Mouse (Mus musculus) erythroblast, embryonic 14.5 days (primary cell): ENCODE results near the gene Snai1. TPM values are rescaled to one million over a fixed set of nuclear protein-coding genes. Genes with fewer than 3 reads are reported as not detected.

Source experiments
- H3K27me3 ChIP-seq: 2 replicates; pipeline ENCODE4 v1.6.1; 2012; ENCODE audit warnings: inconsistent platforms; ENCODE audit not compliant: control insufficient read depth
- H3K36me3 ChIP-seq: 2 replicates; pipeline ENCODE4 v1.6.1; 2012; ENCODE audit warnings: mild to moderate bottlenecking, inconsistent platforms; ENCODE audit not compliant: control insufficient read depth
- H3K4me1 ChIP-seq: 2 replicates; pipeline ENCODE4 v1.6.1; 2012; ENCODE audit warnings: inconsistent platforms; ENCODE audit not compliant: control insufficient read depth
- H3K4me3 ChIP-seq: replicated peaks from 2 replicates; pipeline ENCODE3; 2012; ENCODE audit warnings: moderate library complexity, mild to moderate bottlenecking, inconsistent platforms
- H3K9me3 ChIP-seq: 2 replicates; pipeline ENCODE4 v1.6.1; 2012; ENCODE audit warnings: low read length, inconsistent platforms, mixed read lengths; ENCODE audit not compliant: control insufficient read depth
- GATA1 ChIP-seq: IDR thresholded peaks from 2 replicates; pipeline ENCODE4 v1.6.1; 2012; ENCODE audit warnings: low read length, inconsistent platforms, mixed read lengths
- TAL1 ChIP-seq: IDR thresholded peaks from 3 replicates; pipeline ENCODE4 v1.6.1; 2012; ENCODE audit warnings: low read length, inconsistent platforms, mixed read lengths
- polyA plus RNA-seq: library from polyadenylated mRNA; stranded (reverse); fragments of >175 nt; gene quantifications from 2 replicates; pipeline ENCODE4 v1.2.3, GENCODE M21; 2012

The Snai1 gene
- polyA plus RNA-seq, 1 experiment, result not detected

- Histone ChIP-seq H3K27me3 (no peaks in the 10 kb centered on the region), H3K9me3 (no peaks in the 10 kb centered on the region), H3K4me1 (peaks cover 50% of the 10 kb centered on the region), H3K36me3 (peaks cover 27% of the 10 kb centered on the region), H3K4me3 (peak overlapping the region; percentile 70)
- TF ChIP-seq TAL1 (no peak), GATA1 (no peak)
Observed at GRCm38 (mm10) chr2:167503253-167503895, 34.6 kb upstream of the Snai1 start.

- Histone ChIP-seq H3K4me1 (peaks cover 50% of the 10 kb centered on the region), H3K4me3 (peak overlapping the region; percentile 70), H3K36me3 (peaks cover 32% of the 10 kb centered on the region), H3K9me3 (no peaks in the 10 kb centered on the region), H3K27me3 (no peaks in the 10 kb centered on the region)
- TF ChIP-seq TAL1, result no peak
- no peak for TF ChIP-seq GATA1
Observed at GRCm38 (mm10) chr2:167503896-167504349, 34.1 kb upstream of the Snai1 start.

GRCm38 (mm10) chr2:167505127-167505526, 32.9 kb upstream of the Snai1 start:
- no peaks in the 10 kb centered on the region for H3K27me3 ChIP-seq
- no peak for TF ChIP-seq GATA1
- no peak for TF ChIP-seq TAL1
- peak overlapping the region; percentile 0 for H3K4me3 ChIP-seq
- H3K4me1 ChIP-seq, result peaks cover 53% of the 10 kb centered on the region
- H3K36me3 ChIP-seq, result peaks cover 43% of the 10 kb centered on the region
- H3K9me3 ChIP-seq, result no peaks in the 10 kb centered on the region

DNA sequence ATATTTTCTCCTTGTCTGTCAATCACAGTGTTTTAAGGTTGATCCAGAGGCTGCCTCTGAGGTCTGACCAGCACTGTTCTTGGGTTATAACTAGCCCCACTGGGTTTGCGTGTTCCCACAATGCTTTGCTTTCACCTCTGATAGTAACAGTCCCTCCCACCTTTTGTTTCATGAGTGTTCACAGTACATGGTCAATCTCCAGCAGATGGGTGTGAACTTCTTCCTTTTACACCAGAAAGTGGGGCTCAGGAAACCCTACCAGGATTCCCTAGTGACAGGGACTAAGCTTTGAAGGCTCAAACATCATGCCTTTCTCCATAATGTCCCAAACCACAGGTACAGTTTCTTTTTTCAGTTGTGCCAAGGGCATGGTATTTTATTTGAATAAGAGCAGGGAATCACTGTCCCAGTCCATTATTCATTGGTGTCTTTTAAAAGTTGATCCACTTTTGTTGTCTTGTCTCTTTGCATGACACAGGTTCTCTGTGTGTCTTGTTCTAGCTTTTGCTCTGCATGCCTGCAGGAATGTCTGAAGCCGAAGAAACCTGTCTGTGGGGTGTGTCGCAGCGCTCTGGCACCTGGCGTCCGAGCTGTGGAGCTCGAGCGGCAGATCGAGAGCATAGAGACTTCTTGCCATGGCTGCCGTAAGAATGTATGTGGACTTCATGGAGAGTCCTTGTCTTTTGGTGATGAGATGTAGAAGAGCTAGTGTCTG, 31.3 kb upstream of the Snai1 start:
- Histone ChIP-seq H3K4me3 (no peak overlapping the region), H3K9me3 (no peaks in the 10 kb centered on the region), H3K4me1 (peaks cover 58% of the 10 kb centered on the region), H3K27me3 (no peaks in the 10 kb centered on the region), H3K36me3 (peaks cover 59% of the 10 kb centered on the region)
- TF ChIP-seq GATA1, result no peak
- no peak for TF ChIP-seq TAL1

DNA sequence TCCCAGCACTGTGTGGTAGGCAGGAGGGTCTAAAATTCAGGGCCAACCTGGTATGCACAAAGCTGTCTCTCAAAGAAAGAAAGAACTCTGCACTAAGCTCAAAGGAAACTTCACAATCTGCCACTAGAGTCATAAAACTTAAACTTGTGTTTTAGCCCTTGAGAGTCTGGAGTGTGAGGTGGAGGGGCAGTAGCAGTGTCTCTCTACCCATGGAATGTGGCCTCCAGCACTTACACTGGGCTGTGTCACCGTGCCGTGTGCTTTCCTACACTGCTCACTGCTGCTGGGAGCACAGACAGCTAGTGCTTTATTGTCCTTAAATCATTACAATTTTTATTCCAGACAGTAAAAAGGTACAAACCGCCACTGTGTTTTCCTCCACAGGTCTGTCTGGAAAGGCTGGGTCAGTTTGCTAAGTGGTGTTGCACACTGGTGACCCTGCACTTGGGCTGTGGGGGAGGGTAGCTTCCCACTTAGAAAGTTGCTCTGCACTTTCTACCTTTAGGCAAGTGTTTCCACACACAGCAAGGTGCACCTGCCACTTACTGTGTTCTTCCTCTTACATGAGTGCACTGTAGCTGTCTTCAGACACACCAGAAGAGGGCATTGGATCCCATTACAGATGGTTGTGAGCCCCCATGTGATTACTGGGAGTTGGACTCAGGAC, 30.1 kb upstream of the Snai1 start:
- Histone ChIP-seq H3K9me3 (no peaks in the 10 kb centered on the region), H3K4me1 (peaks cover 51% of the 10 kb centered on the region), H3K36me3 (peaks cover 70% of the 10 kb centered on the region), H3K27me3 (no peaks in the 10 kb centered on the region), H3K4me3 (no peak overlapping the region)
- TF ChIP-seq GATA1, result no peak
- no peak for TF ChIP-seq TAL1

GRCm38 (mm10) chr2:167508569-167508968, 29.4 kb upstream of the Snai1 start:
- Histone ChIP-seq H3K27me3 (no peaks in the 10 kb centered on the region), H3K4me1 (peaks cover 48% of the 10 kb centered on the region), H3K9me3 (no peaks in the 10 kb centered on the region), H3K36me3 (peaks cover 77% of the 10 kb centered on the region), H3K4me3 (no peak overlapping the region)
- no peak for TF ChIP-seq TAL1
- no peak for TF ChIP-seq GATA1

- Histone ChIP-seq H3K36me3 (peaks cover 92% of the 10 kb centered on the region), H3K9me3 (no peaks in the 10 kb centered on the region), H3K4me1 (peaks cover 29% of the 10 kb centered on the region), H3K27me3 (no peaks in the 10 kb centered on the region), H3K4me3 (no peak overlapping the region)
- TF ChIP-seq TAL1, result no peak
- TF ChIP-seq GATA1, result no peak
Observed at GRCm38 (mm10) chr2:167510485-167510884, 27.5 kb upstream of the Snai1 start.

DNA sequence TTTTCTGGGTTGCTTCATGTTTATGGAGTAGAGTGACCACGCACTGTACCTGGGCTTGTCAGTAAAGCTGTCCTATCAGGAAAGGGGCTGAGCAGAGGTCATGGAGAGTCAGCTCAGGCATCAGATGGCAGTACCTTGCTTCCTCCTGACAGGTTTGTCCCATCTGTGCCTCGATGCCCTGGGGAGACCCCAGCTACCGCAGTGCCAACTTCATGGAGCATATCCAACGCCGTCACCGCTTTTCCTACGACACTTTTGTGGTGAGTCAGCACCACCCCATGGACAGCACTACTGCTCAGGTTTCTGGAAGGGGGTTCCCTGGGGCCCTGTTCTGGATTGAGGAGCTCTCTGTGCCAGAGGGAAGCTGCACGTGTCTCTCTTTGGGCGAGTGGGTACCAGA, 25.6 kb upstream of the Snai1 start:
- Histone ChIP-seq H3K36me3 (peaks cover 96% of the 10 kb centered on the region), H3K27me3 (no peaks in the 10 kb centered on the region), H3K4me3 (no peak overlapping the region), H3K9me3 (no peaks in the 10 kb centered on the region), H3K4me1 (peaks cover 16% of the 10 kb centered on the region)
- TF ChIP-seq GATA1 (no peak), TAL1 (no peak)

- TF ChIP-seq TAL1, result no peak
- TF ChIP-seq GATA1, result no peak
- Histone ChIP-seq H3K9me3 (no peaks in the 10 kb centered on the region), H3K4me1 (peaks cover 15% of the 10 kb centered on the region), H3K4me3 (no peak overlapping the region), H3K27me3 (no peaks in the 10 kb centered on the region), H3K36me3 (peaks cover 95% of the 10 kb centered on the region)
Observed at GRCm38 (mm10) chr2:167512970-167513369, 25.0 kb upstream of the Snai1 start.
